Mouse (Mus musculus): ENCODE measurements around the gene 4921539E11Rik. TPM values are rescaled to one million over a fixed set of nuclear protein-coding genes. Genes with fewer than 3 reads are reported as not detected.

4921539E11Rik gene
- total RNA-seq (2023), result not detected in 2 replicates

GRCm38 (mm10) chr4:103290763-103291162, at the start of gene 4921539E11Rik:
Gene 4921539E11Rik (minus strand): TSS chr4:103290863.

DNA sequence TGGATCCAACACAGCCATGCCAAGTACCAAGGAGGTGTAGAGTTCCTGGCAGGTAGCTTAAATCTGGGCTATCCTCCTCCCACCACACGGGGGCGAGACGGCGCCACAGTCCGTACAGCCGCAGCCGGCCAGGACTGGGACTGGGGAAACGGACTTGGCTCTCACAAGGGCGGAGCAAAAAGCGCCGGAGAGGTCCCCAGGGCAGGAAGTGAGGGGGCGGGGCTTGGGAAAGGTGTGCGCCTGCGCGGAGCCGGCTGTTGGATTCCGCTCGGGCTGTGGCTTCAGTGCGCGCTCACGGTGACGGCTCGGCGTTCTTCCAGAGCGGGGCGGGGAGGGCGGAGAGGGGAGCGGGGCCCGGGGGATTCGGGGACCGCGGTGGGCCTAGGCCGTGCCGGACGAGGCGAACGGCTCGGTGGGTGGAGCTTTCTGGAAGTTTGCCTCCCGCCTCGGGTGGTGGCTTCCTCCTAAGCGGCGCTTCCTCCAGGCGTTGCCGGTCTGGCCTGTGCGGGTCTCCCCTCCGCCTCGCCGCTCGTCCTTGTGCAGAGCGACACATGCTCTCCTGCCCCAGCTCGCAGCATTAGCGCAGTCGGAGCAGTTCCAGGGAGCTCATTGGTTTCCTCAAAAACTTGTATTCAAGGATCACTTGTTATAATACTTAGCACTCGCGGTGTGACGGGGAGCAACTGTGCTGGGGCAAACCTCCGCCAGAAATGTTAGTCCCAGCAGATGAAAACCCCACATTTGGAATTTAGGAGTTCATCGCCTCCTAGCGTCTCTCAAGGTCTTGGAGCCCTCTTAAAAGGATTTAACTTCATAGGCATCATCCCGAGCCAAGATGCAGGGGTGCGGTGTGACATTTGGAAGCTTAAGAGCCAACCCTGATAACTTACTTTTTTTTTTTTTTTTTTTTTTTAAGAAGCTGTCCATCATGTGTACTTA, 23.2 kb upstream of the 4921539E11Rik start, which contains the start of gene Oma1:
Gene Oma1 (plus strand): TSS at position 226 of the 939 bp plus-strand sequence.

GRCm38 (mm10) chr4:103214925-103215820, 75.5 kb downstream of the 4921539E11Rik start, which contains the start of gene Slc35d1:
Gene Slc35d1 (minus strand): TSS chr4:103215164.

Other genes starting within 250 kb of the 4921539E11Rik start
- gene Mier1, start 176.5 kb downstream of the 4921539E11Rik start, total RNA-seq (2023), result 73.3 and 92.2 TPM in 2 replicates
- gene Wdr78, start 176.3 kb downstream of the 4921539E11Rik start, total RNA-seq (2023), result 4.2 and 4.4 TPM in 2 replicates
- gene Slc35d1, start 75.7 kb downstream of the 4921539E11Rik start, total RNA-seq (2023), result 5.8 TPM in 2 replicates
- gene Oma1, start 22.9 kb upstream of the 4921539E11Rik start, total RNA-seq (2023), result 17.2 and 18.8 TPM in 2 replicates